Mouse (Mus musculus): ENCODE measurements at regions not wholly inside any gene's neighbourhood (a gene's known extent, or its start where the extent isn't known, plus 50 kb on each side); places are given as distances from the start of the nearest gene placed in this dataset.
"Not testable (repeated sequence)": the region's sequence is repeated elsewhere in the genome, so short reads cannot be mapped to it uniquely, and the experiment has no call there.

GRCm38 (mm10) chr15:53984006-53984405, 99.3 kb downstream of the Gm7489 start:
- not testable (repeated sequence) for ATAC-seq

GRCm38 (mm10) chr15:53989888-53990287, 105.2 kb downstream of the Gm7489 start:
- no peak for ATAC-seq

GRCm38 (mm10) chr15:53995199-53995868, 110.6 kb downstream of the Gm7489 start:
- ATAC-seq: no peak

DNA sequence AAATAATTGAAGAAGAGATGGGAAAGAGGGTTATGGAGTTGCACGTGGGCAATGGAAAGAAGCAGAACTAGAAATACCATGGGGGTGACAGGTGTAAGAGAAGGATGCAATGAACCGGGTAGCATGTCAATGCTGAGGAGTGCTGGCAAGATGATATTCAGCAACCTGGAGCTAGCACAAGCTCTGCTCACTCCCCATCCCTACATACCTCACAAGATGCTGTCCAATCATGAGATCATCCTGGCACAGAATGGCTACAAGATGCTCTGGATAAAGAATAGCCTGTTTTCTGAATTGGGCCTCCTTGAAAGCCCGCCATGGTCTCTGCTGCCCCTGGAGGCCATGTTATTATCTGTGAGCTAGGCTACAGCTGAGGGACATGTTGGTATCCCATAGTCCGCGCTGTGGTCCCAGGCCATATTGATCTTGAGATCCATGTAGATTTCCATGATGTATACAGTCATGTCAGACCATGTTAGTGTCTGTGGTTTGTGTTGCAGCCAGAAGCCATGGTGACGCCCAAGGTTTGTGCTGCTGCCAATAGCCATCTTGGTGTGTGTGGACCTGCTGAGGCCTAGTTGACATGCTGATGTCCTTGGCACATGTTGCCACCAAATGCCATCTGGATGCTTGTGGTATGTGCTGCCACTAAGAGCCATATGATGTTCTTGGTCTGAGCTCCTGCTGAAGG, 114.0 kb downstream of the Gm7489 start:
- no peak for ATAC-seq

DNA sequence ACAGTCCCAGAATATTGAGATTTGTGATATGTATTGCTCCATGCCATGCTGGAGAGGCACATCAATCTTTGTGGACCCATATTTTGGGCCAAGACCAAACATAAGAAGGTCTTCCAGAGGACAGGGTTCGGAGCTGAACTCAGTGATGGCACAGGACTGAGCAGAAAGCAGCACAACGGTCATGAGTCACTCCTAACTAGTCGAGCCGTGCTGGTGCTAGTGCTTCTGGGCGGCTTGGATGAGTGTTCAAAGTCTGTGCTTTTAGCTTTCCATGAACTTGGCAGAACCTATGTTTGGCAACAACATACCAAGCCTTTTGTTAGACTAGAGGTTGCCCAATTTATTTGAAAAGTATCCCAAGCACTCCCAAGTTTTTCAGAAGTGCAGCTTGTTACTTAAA, 149.1 kb downstream of the Gm7489 start:
- no peak for ATAC-seq

- no peak for ATAC-seq
These were observed 166.0 kb downstream of the Gm7489 start for GRCm38 (mm10) chr15:54050711-54051110.

GRCm38 (mm10) chr15:54070005-54070634, 185.4 kb downstream of the Gm7489 start:
- peak; percentile 38 for ATAC-seq

GRCm38 (mm10) chr15:54071732-54072131, 187.0 kb downstream of the Gm7489 start:
- no peak for ATAC-seq

- ATAC-seq: no peak
These were observed 206.6 kb downstream of the Gm7489 start for GRCm38 (mm10) chr15:54091301-54091700.

GRCm38 (mm10) chr15:54092386-54092785, 207.7 kb downstream of the Gm7489 start:
- ATAC-seq: no peak

- no peak for ATAC-seq
These were observed 212.8 kb downstream of the Gm7489 start for GRCm38 (mm10) chr15:54097498-54097897.

- no peak for ATAC-seq
These were observed 227.7 kb downstream of the Gm7489 start for GRCm38 (mm10) chr15:54112406-54112805.

GRCm38 (mm10) chr15:54114096-54114512, 229.4 kb downstream of the Gm7489 start:
- peak; percentile 61 for ATAC-seq

DNA sequence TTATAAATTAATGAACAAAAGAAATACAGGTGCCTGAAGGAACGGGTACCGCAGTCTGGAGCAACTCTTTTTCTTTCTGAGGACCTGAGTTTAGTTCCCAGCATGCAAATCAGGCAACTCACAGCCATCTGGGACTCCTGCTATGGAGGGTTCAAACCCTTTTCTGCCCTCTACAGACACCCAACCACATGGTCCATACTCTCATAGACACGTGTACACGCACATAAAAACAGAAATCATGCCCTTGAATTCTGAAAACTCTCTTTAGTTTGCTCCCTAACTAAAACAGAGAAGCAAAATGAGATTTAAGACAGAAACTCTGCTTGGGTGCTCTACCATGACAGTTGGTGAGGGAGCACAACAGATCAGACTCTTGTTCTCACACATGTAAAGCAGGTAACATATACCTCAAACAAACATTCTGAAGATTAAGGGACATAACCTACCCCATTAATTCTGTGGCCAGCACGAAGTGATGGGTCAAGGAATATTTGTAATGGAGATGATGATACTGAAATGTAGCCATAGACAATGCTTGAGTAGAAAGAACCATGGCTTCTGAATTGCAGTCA, 233.3 kb downstream of the Gm7489 start:
- ATAC-seq: no peak

DNA sequence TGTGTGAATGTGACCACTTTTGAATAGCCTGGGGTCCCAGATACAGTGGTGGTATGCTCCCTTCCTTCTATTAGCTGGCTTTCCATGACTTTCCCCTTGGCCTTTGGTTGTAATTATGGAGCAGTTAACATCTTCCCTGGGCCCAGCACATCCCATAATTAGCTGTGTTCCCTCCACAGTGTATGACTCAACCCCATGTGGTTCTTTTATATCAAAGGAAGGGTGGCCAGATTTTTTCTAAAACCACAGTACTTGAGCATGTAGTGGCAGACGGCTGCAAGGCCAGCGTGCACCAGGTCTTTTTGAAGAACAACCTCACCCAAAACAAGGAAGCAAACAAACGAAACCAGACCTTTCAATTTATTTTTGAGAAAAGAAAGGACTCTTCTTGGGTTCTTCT, 235.8 kb downstream of the Gm7489 start:
- no peak for ATAC-seq

DNA sequence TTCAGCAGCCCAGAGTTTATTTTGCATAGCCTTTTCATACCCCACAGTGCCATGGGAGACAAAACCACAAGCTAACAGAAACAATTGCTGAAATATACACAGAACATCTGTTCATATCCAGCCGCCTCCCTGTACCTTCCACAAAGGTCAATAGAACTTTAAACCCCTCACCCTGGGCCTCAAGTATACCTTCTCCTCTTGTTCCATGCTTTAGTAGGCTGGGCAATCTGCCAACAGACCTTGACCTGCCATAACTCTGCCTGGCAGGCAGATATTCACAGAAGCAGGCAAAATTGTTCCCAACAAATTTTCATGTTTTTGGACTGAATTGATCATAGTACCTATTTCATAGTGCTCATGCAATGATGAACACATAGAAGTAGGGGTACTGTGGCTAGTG, 279.6 kb downstream of the Gm7489 start:
- ATAC-seq: no peak

DNA sequence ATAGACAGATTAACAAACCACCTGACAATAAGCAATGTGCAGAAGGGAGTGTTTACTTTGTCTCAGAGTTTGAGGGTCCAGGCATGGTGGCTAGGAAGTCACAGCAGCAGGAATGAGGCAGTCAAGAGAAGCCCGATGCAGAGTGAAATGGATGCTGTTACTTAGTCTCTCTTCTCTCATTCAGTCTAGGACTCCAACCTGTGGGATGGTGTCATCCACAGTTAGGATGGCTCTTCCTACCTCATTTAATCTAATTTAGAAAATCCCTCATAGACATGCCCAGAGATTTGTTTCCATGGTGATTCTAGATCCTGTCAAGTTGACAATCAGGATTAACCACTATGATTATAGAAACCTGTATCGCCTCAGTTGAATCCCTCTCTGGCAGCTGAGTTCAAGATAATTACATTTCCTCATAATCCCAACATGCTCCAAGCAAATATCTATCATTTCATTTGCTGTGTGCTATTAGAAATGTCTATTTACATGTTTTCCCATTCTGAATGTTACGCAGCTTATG, 283.2 kb downstream of the Gm7489 start:
- no peak for ATAC-seq

DNA sequence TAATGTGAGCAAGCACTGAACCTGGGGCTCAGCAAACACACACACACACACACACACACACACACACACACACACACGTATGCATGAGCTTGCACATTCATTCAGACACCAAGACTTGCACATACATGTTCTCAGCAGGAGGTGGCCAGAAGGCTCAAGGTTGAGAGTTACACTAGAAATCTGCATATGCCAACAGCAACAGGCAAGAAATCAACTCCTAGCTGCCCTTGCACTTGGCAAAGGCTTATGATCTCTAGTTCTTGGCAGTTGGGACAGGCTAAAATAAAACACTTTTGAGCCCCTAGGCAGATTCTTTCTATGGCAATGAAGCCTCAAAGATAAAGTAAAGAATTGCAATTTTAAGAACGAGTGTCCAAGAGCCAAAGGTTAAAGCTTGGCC, 292.5 kb downstream of the Gm7489 start:
- ATAC-seq: no peak

GRCm38 (mm10) chr15:54177791-54178190, 293.1 kb downstream of the Gm7489 start:
- ATAC-seq: no peak
